Mouse (Mus musculus) adrenal gland (tissue): ENCODE data around the gene Vav2.

Experiments used
- intact Hi-C: fragments of 180-260 bp; cut with DNase I; formaldehyde crosslinking; loops from one replicate; pipeline ENCODE4 v1.15.1; 2025

Gene Vav2

DNA sequence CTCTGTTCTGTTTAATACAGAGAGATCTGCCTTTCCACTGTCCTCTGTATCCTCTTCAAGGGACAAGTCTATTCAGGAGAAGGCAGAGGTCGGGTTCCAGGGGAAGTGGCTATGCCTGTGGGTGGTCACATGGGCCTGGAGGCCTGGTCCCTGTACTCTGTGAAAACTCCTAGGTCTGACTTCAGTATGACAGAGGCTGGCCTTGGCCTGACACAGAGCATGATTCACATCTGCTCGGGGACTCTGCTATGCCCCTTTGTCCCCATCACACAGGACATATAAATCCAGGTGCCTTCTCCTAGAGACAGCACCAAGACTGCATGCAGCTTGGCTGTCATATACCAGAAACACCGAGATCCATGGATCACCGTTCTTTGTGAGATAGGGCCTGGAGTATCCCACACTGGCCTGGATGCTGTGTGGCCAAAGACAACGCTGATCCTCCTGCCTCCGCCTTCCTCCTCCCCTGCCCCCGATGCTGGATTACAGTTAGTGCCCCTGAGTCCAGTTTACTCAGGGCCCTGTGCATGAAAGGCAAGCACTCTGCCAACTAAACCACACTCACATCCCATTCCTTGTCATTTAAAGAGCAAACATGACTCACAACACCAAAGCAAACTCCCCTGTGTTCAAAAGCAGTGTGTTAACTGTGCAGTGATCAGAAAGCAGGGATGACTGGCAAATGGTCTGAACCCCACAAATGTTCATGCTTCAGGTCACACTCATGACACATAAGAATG, 139.7 kb downstream of the Vav2 start:
- intact Hi-C loops: loop anchor here (10.0 kb wide), 1 partner anchor 228 kb away; the partner anchor contains the start of gene Wdr5

DNA sequence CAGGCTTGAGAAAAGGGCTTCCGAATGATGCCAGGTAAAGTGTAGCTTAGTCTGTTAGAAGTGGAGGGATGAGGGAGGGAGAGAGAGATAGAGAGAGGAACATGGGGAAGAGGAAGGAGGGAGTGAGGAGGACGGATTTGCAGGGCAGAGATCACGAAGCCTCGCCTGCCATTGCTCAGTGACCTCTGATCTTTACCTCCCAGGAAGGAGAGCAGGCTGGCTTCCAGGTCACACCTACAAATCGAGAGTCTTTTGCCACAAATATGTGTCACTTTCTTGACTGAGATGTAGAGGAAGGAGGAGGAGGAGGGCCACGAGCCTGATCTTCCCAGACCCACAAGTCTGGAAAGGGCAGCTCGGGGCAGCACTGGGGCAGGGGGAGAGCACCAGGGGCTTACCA, 142.4 kb downstream of the Vav2 start:
- intact Hi-C loops: loop anchor here (10.0 kb wide), 1 partner anchor 230 kb away; the partner anchor contains the start of gene Wdr5

DNA sequence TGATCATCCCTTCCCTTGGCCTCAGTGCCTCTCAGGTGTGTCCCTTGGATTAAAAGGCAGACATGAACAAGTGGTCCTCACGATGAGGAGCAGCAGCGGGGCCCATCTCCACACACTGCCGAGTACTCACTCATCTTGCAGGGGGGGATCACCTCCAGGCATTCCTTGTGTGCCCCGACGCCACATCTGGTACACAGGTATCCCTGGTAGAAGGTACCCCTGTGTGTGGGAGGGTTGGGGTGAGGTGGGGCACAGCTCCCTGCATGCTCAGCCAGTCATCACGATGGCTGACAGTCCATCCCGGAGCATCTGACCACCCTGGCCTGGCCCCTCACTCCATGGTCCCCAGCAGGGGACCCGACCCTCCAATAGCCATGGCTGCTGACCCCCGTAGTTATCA, 145.1 kb downstream of the Vav2 start:
- intact Hi-C loops: loop anchor here (2.0 to 10.0 kb wide), 2 partner anchors 147 to 233 kb away; partner anchors contain the start of gene Wdr5

DNA sequence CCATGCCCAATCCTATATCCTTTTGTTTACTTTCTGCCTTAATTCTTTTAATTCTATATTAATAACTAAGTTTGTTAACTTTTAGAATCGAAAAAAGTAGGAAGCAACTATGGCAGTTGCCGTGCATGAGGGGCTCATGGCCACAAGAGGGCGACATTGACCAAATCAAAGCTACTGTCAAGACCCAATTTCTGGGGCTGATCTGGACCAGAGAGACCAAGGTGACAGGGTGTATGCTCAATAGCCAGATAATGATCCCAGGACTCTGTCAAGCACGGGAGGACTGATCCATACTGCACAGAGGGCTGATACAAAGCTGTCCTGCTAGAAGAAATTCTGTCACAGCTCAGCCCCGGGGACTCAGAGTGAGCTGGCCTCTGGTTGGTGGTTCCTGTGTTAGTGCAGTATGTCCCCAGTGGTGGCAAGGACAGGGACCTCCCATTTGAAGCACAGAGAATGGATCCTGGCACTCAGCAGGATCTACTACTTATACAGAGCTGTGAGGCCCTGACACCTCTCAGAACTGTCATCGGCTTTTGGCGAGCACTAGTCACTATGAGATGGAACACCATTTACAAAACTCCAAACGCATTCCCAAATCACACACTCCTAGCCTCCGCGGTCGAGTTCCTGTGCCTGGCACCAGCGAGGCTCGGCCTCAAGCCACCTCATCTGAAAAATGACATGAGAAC, 145.8 kb downstream of the Vav2 start:
- intact Hi-C loops: loop anchor here (2.0 to 10.0 kb wide), 2 partner anchors 148 to 234 kb away; partner anchors contain the start of gene Wdr5

DNA sequence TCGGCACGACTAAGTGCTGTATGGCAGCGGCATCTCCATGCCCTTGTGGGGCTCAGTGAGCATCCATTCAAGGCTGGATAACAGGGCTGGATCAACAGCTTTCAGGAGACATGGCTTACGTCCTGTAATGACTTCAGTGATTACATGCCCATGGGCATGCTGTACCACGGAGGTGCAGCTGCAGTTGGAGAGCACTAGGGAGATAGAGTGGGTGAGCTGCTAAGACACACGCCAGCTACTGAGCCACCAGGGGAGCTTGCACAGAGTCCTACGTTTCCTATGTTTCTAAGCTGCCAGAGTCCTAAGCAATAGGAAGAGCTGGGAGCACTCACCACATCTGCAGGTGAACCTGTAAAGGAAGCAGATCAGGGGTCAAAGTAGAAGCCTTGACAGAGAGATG, 148.0 kb downstream of the Vav2 start:
- intact Hi-C loops: loop anchor here (10.0 kb wide), 1 partner anchor 486 kb away; no protein-coding TSS in a partner anchor

DNA sequence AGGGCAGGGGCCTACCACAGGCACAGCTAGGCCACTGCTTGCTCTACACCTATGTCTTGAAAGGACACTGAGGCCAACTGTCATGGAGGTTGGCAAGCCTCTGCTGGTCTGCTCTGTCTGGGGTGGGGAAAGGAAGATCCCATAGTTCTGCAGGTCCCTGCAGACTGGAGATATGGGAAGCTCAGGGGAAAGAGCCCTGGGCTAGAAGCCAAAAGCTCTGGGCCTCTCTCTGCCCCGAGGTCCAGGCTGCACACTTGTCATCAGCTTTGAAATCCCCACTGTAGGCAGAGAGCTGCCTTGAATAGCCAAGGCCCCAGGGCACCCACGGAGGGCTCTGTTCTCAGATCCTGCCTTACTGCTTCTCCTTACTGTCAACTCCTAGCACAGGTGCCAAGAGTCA, 158.5 kb downstream of the Vav2 start:
- intact Hi-C loops: no loop called here

DNA sequence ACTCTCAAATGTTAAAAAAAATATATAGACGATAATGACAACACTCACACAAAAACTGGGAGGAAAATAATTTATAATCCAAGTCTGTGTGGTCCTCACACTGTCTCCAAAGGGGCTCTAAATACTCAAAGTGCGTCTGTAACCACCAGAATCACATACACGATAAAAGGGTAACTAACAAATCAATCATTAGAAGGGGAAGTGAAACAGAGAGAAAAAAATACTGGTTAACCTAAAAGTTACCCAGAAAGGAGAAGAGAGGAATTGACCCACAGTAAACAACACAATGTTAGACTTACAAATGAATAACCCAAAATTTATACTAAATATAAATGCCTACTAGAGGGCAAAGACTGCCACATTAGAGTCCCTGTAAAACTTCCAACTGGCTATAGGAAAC, 161.0 kb downstream of the Vav2 start:
- intact Hi-C loops: no loop called here

DNA sequence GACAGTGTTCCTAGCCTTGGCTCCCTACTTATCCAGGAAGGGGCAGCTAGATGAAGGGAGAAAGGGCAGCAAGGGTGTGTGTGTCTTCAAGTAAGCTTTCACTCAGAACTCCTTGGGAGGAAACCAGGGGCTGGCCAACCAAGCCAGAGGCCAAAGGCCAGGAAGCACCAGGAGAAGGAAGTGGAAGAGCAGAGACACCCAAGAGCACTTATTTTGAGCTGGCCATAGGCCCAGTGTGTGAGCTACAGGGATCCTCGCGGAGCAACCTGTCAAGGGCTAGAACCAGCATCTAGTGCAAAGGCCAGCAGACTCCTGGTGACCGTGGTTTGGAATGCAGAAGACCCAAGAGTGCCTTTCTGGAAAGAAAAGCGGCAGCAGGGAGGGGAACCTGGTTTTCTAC, 163.8 kb downstream of the Vav2 start:
- intact Hi-C loops: no loop called here

DNA sequence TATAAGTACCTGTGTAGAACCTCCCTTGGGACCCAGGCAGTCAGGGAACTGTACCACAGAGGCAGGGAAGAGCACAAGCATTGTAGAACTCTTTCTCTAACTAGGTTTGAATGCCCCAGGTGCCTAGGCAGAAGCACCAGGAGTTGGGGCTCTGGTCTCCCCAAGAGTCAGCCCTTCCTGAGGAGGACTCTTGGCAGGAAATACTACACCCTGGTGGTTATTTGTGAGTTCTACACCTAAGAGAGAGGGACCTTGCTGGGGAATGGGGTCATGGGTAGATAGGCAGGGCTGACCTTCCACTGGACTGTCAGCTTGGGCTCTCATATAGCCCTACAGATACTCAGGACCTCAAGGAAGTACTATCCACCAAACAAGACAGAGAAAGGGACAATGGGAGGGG, 175.4 kb downstream of the Vav2 start:
- intact Hi-C loops: no loop called here

DNA sequence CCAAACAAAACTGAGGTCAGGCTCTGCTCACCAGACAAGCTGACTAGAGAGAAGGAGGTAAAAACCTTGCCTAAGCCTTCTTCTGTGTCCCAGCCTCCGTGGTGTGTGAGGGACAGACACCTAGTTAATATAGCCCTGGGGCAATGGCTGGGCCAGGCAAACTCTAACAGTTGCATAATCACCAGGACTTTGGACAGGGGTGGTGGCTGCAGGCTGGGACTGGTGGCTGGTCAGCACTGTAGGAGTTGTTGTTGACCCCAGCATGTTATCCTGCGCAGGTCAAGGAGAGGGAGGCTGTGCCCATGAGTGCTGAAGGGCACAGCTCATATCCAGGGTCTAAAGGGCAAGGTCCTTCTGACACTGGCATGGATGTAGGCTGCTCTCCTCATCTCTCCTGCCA, 178.6 kb downstream of the Vav2 start, which contains the start of gene Sardh:
Gene Sardh, minus strand, starts transcription at position 127 of the 400 bp plus-strand sequence.
- intact Hi-C loops: no loop called here

DNA sequence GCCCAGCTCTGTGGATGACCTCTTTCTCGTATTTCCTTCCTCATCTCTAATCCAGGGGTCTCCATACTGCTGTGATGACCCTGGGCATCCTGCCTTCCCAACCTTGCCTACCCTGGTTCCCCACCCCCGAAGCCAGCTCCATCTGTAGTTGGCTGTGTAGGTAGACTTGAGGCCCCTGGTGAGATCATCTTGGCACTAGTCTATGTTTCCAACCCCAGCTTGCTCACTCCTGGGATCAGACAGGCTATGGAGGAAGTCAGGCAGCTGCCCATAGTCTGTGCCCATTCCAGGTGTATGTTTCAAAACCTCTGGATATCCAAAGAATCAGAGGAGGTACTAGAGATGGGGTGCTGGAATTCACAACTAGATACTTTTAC, 179.4 kb downstream of the Vav2 start:
- intact Hi-C loops: no loop called here

DNA sequence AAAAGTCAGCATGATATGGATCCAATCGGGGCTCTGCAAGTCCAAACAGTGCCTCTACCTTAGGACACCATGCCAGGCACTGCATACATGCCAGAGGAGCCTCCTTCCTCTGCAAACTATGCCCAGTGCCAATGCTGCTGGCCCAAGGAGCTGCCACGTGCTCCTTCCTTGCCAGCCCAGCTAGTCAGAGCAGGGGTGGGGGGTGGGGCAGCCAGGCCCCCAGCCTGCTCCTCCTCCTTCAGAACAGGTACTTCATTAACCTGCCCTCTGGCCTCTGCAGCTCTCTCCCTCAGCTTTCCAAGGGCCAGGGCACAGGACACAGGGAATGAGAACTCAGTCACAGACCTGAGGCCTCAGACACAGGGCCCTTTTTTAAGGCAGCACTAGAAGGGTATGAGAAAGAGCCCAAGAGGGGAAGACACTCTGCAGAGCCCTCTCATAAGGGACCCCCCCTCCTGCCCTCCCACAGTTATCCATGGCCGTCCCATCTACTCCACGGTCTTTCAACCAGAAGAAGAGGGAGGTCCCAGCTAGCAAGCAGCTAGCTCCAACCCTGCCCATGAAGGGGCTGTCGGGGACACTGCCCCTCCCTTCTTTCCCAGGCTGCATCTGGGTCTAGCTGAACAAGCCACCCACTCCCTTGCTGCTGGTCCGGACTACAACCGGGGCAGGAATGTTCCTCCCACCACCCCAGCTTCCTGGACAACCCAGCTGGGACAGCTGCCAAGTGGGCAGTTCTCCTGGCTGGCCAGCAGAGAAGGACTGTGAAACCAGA, 179.9 kb downstream of the Vav2 start:
- intact Hi-C loops: no loop called here

DNA sequence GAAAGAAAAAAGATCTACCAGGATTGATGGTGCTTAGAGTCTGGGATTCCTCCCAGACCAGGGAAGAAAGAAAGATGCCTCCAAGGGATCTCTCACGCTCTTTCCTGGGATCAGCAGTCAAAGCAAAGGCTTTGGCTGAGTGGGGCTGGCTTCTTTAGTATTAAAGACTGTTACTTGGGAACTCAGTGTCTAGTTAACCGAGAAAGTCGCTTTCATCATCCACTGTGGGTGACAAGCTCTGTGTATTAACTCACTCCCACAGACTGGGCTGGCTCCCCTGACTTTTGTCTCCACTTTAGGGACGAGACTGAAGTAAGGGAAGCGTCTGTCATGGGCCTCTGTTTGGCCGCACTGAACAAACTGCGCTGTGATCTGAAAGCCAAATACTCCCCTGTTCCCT, 180.9 kb downstream of the Vav2 start:
- intact Hi-C loops: no loop called here

DNA sequence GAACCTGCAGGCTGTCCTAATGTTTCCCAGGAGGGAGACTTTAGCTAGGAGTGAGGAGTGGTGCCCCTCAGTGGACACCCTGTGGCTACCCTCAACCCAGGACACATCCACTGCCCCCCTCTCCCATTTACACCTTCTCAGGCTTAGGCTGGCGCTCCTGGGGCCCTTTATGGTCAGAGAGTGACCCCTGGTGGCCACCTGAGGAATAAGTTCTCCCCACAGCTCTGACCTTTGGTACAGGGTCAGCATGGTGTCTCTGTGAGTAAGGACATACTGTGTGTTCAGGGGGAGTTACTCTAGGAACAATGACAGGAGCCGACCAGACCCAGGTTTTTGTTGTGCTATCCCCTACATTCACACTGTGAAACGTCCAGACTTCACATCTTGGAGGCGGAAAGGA, 189.5 kb downstream of the Vav2 start:
- intact Hi-C loops: loop anchor here (1.0 to 5.0 kb wide), 3 partner anchors 162 to 390 kb away; no protein-coding TSS in a partner anchor

DNA sequence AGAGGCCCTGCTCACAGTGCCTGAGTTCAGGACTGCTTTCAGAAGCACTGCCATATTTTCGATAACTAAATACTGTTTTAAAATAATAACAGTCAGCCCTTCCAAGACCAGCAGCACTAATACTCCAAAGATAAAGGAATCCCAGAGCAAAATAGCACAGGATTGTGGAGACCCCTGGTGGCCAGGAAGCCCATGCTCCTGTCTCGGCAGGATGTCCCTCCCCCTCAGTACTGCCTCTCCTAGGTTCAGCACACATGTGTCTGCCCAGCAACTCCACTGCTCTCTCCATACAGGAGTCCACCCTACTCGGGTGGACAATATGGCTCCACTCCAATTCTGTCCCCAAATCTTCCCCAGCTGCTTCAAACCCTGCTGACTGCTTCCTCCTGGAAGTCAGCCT, 191.1 kb downstream of the Vav2 start:
- intact Hi-C loops: loop anchor here (1.0 to 5.0 kb wide), 2 partner anchors 109 to 388 kb away; no protein-coding TSS in a partner anchor

DNA sequence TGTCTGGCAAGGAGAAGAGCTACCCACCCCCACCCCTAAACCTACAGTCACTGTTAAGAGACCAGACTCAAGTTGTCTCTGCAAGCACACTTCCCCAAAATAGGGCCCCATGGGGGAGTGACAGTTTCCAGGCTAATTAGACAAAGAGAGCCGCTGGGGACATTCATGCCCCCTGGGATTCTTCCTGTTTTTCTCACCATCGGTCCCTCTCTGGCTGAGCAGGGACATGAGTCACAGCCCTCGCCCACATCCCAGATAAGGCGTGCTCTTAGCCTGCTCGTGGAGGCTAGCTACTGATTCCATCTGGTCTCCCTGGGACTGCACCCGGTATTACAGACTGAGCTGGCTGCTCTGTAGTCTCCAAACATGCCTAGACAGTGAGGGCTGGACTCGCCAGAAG, 194.5 kb downstream of the Vav2 start:
- intact Hi-C loops: no loop called here

DNA sequence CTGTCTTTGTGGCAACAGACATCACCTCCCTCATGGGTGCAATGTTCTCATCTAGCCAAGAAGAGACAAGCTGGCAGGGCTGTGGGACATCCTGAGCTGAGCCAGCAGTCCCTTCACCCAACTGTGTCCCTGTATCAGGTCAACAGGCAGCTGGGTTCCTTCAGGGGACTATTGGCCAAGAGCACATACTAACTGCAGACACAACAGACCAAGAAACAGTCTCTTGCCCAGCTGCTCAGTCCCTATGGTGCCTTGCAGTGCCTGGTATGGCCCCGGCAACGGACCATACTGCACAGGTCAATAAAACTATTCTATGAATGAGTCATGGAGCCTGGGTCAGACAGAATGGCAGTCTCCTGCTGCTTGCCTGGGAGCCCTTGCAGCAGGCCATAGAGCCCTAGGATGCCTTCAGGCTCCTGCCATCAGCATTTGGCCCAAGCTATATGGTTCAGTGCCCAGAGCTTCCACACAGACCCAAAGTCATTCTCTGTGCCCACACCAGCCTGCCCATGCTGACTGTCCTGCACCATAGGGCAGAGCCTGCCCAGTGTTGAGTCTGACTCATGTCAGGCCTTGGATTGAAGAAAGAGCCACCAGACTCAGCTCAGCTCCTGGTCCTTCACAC, 197.2 kb downstream of the Vav2 start:
- intact Hi-C loops: no loop called here

DNA sequence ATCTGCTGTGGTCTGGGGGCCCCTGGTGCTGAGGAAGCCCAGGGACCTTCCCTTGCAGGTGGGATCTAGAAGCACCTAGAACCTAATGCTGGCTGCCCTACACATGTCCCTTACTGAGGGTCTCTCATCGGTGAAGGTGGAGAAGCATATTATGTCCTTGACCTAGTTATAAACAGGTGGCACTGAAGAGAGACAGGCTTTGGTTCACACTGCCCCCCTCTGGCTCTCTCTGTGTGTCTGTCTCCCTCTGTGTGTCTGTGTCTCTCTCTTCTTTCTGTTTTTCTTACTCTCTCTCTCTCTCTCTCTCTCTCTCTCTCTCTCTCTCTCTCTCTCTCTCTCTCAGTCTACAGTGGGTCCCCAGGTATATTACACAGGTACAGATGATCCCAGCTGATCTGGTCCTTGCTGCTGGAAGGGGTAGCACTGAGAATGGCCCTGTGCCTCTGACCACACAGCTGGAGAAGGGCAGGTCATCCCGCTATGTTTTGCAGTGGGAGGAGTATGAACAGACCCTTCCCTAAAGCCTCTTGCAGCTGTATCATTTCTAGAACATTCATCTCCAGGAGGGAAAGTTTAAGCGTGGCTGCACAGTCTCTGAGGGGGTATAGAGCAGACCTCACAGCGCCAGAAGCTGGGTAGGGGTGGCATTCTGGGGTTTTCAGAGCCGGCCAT, 197.9 kb downstream of the Vav2 start:
- intact Hi-C loops: no loop called here

DNA sequence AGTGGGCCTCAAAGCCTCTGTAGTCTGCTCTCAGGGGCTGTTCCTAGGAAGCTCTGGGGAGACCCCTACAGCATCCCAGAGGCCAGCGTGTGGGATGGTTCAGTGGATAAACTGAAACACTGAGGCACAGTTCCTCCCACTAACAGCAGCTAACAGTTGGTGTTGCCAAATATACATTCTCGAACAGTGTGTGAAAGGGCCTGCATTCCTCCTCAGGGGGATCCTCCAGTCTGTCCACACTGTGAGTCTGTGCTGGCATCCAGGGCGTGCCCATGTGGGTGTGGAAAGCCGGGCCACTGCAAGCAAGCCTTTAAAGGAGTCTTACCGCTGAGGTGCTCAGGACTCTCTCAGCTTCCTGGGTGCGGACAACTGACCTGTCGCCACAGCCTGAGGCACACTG, 200.3 kb downstream of the Vav2 start:
- intact Hi-C loops: no loop called here

DNA sequence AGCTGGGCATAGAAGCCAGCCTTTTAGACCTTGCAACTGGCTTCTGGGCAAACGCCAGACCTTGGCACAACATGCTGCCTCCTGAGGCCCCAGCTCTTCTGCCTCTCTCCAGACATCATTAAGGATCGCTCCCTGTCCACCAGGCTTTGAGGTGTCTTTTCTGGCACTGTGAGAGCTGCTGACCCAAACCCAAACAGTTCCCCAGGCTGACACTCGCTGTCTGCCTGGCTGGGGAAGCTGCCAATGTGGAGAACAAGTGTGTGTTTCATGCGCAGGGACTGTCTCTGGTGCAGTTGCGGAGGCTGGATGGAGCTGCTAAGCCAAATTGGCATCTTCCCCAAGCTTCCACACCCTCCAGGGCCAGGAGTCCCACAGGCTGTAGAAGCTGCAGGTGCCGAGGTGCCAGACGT, 203.8 kb downstream of the Vav2 start:
- intact Hi-C loops: no loop called here

DNA sequence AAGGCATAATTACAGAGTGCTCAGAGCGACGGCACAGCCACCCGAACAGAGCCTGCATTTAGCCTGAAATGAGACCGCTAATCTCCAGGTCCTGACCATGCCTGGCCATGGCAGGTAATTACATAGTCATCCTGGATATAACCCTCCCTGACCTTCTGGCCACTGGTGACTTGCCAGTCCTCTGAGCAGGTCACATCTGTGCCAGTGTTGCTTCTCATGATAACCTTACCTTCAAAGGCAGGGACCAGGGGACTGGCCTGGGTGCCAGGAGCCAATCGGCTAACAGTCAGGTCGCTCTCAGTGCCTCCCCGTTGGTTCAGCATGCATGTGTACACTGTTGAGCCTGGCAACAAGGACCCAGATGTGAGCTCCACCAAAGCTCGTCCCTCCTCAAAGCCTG, 208.3 kb downstream of the Vav2 start:
- intact Hi-C loops: no loop called here
